Mouse (Mus musculus) yolk sac, embryonic 10.5 days (tissue): Measurements from ENCODE around the gene Slc7a14.
A peak's percentile ranks its signal among the peaks of the same experiment; 100 is the strongest.

Experiments
- DNase-seq: peaks from one replicate; pipeline ENCODE4 v3.0.0-alpha.2; 2017; ENCODE audit warnings: low spot score

The Slc7a14 gene

DNA sequence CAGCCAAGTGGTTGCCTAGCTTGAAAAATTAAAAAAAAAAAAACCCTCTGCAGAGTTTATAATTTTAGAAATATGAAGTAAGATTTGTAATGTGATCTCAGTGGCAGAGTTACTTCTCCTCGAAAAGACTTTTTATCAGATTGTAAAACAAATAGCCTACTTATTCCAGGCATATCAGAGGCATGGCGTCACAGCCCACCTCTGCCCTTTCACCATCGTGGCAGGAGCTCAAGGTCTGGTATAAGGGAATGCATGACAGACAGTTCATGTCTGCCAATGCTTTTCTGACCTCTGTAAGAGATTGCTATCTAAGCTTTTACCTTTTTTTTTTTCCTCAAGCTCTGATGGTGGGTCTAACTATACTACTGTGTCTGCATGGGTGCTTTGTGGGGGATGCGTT is 102.1 kb downstream of the Slc7a14 start:
- DNase-seq, result no peak

DNA sequence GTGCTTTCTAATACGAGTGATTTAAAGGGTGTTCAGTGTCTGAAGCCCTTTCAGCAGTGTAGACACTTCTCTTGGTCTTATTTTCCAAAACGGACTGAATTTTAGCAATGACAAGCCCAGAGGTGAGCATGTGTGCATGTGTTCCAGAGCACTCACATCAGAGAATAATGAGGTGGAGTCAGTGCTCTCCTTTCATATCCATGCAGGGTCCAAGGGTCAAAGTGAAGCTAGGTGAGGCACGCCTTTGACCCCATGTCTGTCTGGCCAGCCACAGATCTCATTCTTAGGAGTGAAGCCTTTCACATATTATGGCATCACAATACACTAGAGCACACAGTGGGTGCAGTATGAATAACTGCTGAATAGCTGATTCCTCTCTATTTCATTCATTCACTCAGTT is 105.0 kb downstream of the Slc7a14 start:
- DNase-seq, result no peak

DNA sequence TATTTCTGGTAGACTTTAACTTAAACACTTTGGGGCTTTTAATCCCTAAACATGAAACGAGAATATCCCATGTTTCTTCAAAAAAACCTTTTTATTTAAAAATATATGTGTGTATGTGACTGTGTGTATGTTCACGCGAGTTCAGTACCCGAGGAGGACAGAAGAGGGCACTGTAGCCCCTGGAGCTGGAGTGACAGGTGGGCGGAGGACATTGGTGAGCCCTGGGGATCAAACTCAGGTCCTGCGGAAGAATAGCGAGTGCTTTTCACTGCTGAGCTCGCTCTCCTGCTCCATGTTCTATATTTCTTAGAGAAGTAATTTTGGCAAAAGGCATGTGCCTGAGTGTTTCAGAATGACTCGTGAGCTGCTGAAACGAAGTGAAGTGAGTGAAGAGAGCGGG is 106.2 kb downstream of the Slc7a14 start:
- DNase-seq, result no peak

- peak; percentile 20 for DNase-seq
These were observed 110.9 kb downstream of the Slc7a14 start for GRCm38 (mm10) chr3:31199162-31199877.

DNA sequence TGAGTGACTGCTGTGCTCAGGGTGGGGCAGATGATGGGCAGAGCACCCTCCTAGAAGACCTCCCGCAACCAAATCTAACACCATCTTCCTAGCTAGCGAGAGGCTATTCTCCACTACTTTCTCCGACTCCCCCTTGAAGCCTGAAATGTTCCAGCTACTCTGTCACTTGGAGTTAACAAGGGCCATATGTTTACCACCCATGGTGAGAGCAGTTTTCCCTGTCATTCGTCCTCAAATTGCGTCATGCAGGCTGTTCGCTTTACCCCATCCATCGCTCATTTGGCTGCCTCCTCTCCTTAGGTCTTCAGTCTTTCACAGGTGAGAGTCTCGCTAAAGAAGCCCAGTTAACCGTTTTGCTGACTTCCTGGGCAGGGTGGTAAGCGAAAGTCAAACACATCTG is 118.8 kb downstream of the Slc7a14 start:
- DNase-seq, result no peak

GRCm38 (mm10) chr3:31190342-31190741 is 119.8 kb downstream of the Slc7a14 start:
- DNase-seq, result no peak

GRCm38 (mm10) chr3:31166365-31166871 is 143.8 kb downstream of the Slc7a14 start:
- no peak for DNase-seq

DNA sequence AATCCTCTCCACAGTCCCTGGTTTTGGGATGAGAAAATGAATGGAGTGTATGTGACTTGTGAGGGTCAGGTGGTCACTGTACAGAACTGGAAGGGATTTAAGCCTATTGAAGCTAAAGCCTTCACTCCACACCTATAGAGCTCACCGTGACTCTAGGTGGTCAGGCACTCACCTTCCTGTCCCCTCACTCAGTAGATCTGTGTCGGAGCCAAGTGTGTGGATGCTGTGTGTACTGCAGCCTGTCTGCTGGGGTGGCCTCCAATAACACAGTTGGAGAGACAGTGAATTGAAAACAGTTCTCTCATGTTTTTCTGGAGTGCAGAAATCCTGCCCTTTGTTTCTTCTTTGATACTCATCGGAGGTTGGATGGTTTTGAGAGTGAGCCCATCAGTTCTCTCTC is 144.4 kb downstream of the Slc7a14 start:
- DNase-seq, result no peak

DNA sequence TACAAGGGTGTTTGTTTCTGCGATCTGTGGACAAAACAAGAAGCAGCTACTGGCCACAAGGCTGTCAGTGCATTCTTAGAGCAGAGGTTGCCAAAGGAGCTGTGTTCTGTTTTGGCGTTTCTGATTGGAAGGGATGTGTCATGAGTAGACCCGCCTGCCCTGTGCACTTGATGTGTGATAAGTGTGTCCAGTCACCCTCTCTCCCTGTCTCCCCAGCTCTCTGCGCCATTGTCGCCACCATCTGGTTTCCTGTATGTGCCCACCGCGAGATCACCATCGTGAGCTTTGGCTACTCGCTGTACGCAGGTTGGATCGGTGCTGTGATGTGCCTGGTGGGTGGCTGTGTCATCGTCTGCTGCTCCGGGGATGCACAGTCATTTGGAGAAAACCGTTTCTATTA is 147.3 kb downstream of the Slc7a14 start:
- DNase-seq, result no peak

DNA sequence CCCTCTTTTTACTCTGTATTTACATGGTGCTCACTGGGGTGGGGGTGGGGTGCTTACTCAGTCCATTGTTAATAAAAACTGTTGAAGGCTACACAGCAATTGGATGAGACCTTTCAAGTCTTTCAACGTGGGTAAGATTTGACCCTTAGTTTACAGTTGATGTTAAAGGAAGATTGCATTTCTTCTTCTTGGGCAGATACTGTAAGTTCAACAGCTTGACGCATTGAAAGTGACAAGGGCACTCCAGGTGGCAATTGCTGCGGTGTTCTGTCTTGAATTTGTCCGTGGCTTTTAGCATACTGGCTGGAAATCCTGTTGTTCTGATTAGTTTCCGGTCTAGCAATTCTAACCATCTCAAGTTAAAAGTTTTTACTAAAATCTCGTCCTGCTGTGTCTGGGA is 148.8 kb downstream of the Slc7a14 start:
- DNase-seq, result no peak

DNA sequence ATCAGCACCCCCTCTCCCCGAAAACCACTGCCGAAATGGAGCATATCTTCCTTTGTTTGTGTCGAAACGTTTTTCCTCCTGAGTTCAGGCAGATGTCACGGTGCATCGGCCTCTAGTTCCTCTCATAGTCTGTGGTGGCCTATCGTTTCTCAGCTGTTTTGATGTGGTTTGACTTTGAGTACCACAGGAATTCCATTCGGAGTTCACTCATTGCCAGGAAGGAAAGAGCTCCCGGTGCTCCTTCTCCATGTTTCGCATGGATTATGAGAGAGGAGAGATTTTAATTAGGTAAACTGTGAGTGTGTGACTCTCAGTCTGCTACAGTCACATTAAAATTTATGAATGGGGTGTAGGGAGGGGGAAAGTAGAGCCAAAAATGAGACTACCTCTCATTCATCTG is 150.1 kb downstream of the Slc7a14 start:
- no peak for DNase-seq

DNA sequence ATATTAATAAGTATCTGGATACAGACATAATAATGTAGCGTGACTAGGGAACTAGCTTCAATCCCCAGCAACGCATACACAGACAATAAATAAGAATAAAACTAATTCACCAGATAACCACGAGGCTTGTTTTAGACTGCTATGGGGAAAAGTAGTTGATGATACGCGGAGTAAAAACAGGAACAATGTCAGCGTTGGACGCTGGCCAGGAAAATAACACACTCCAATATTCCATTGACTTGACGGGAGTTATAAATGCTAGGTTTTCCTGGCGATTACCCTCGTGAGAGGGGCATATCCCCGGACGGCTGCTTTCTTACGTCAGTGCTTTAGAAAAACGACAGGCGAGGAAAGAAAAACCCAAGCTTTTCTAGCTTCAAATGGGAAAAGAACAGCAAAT is 152.4 kb downstream of the Slc7a14 start:
- no peak for DNase-seq

- DNase-seq, result no peak
These were observed 154.1 kb downstream of the Slc7a14 start for GRCm38 (mm10) chr3:31156126-31156525.
